Mouse (Mus musculus) cerebellum, adult 2 months (tissue): ENCODE measurements at regions not wholly inside any gene's neighbourhood (a gene's known extent, or its start where the extent isn't known, plus 50 kb on each side); places are given as distances from the start of the nearest gene placed in this dataset.
"Not testable (repeated sequence)": the region's sequence is repeated elsewhere in the genome, so short reads cannot be mapped to it uniquely, and the experiment has no call there.

Source experiments
- DNase-seq, 2 experiments: peaks; one replicate each; pipeline ENCODE4 v3.0.0; 2021
- H3K27ac ChIP-seq: fragments of 200-500 bp; 2 replicates; pipeline ENCODE4 v1.5.1; 2012; ENCODE audit warnings: low read length, control low read depth, inconsistent platforms; ENCODE audit not compliant: insufficient read depth
- H3K27me3 ChIP-seq: fragments of 200-500 bp; 2 replicates; pipeline ENCODE4 v1.6.1; 2012; ENCODE audit warnings: inconsistent platforms, mild to moderate bottlenecking, low read length, moderate library complexity; ENCODE audit not compliant: control insufficient read depth, insufficient read depth
- H3K4me1 ChIP-seq: fragments of 200-500 bp; 2 replicates; pipeline ENCODE4 v1.6.1; 2011; ENCODE audit warnings: low read length; ENCODE audit not compliant: control insufficient read depth, insufficient read depth
- H3K4me3 ChIP-seq: fragments of 200-500 bp; replicated peaks from 2 replicates; pipeline ENCODE3; 2011; ENCODE audit warnings: mild to moderate bottlenecking, low read depth, low read length, control low read depth; ENCODE audit not compliant: insufficient read depth
- CTCF ChIP-seq: fragments of 200-500 bp; IDR thresholded peaks from 2 replicates; pipeline ENCODE4 v1.5.1; 2011; ENCODE audit warnings: low read depth, mild to moderate bottlenecking, control low read depth, low read length, moderate library complexity, borderline replicate concordance; ENCODE audit not compliant: insufficient read depth
- POLR2A ChIP-seq: fragments of 200-500 bp; IDR thresholded peaks from 2 replicates; pipeline ENCODE4 v1.6.1; 2011; ENCODE audit warnings: low read length, control low read depth, borderline replicate concordance; ENCODE audit not compliant: insufficient read depth
- WGBS: fragments of 180-500 bp; shearing (Covaris S2); methylation state at CpG from one replicate; pipeline ENCODE4 v1.1.7; 2018; 5-methylcytosine and 5-hydroxymethylcytosine counted together

DNA sequence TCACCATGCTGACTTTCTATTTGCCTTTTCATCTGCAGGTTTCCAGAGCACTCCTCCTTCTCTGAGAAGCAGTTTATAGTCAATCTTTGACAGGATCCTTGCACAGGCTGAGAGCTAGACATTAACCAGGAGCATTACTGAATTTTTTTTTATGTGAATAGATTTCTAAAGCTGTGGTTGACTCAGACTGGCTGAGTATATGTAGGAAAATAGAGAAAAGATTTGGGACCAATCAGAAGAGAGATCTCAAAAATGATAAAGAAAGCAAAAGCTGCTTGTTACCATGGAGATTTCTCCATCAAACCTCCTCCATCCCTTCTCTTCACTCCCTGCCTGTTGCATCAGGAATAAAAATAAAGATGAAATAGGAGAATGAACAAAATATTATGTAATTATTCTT lies 731.2 kb upstream of the Ndn start:
- no peaks in the 10 kb centered on the region for H3K27me3 ChIP-seq
- no peak for DNase-seq
- no peak overlapping the region for H3K4me3 ChIP-seq
- H3K27ac ChIP-seq, result no peak overlapping the region
- no peaks in the 10 kb centered on the region for H3K4me1 ChIP-seq
- TF ChIP-seq CTCF (no peak), POLR2A (no peak)

DNA sequence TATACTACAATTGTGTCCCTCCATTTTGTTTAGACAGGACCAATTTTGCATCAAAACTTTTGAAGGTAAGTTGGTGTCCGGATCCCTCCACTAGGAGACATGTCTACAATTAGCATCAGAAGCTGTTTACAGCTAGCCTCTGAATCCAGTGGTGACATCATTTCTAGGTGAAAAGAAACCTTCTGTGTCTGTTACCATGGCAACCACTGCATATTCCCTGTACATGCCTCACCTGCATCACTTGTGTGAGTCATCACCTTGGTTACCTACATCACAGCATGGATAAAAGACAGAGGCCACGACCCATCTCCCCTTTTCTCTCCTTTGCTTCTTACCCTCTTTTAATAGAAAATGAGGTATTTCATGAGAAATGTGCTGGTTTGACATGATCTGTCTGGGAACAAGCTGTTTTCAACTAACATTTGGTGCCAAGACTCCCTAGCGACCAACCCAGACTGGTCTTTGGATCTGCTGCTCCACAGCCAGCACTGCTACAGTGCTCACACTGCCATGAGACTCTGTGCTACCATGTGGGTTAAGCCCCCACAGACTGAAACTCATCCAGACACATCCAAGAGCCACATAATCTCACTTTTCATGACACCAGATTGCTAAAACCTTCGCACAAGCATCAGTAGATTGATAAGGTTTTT lies 701.4 kb upstream of the Ndn start:
- DNase-seq, result no peak
- WGBS, result 75% methylated on average over 4 of the region's 4 CpGs
- H3K27ac ChIP-seq, result no peak overlapping the region

DNA sequence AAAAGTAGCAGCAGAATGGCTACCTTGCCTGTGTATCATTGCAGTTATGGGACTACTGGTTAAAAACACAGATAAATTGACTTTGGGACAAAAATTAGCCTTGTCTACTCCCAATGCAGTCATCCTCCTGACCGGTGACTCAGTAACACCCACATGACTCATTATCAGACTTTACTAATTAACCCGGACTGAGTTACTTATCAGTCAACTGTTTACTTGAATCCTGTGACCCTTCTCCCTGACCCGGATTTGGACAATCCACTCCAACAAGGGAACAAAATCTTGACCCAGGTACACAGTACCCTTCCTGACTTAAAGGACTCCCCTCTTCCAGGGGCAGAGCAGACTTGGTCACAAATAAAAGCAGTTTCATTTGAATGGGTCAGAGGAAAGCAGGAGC lies 688.3 kb upstream of the Ndn start:
- 89% methylated on average over 3 of the region's 3 CpGs for WGBS
- Histone ChIP-seq H3K27me3 (no peaks in the 10 kb centered on the region), H3K27ac (no peak overlapping the region), H3K4me3 (no peak overlapping the region), H3K4me1 (no peaks in the 10 kb centered on the region)
- DNase-seq, result no peak
- no peak for TF ChIP-seq POLR2A
- TF ChIP-seq CTCF, result no peak

More for the DNA sequence above, 701.4 kb upstream of the Ndn start:
- H3K4me1 ChIP-seq, result no peaks in the 10 kb centered on the region
- TF ChIP-seq POLR2A (no peak), CTCF (no peak)
- no peaks in the 10 kb centered on the region for H3K27me3 ChIP-seq
- no peak overlapping the region for H3K4me3 ChIP-seq

DNA sequence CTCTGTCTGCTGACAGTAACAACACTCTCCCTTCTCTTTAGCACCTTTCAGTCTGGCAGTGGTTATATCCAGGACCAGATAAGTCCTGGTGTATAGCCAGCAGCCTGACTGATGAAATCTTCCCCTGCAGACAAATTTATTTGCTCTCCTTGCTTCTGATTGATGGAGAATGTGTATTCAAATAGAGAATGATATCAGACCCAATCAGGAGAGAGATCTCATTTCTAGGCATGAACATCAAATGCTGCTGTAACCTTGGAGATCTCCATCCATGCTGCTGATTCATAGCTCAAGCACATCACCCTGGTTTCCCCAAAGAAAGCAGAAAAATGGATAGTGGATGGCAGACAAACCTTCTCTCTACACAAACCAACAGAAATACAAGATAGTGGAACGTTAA lies 663.3 kb upstream of the Ndn start:
- DNase-seq, result no peak
- 50% methylated on average over 1 of the region's 1 CpGs for WGBS
- TF ChIP-seq POLR2A (no peak), CTCF (no peak)
- Histone ChIP-seq H3K4me3 (no peak overlapping the region), H3K27ac (no peak overlapping the region), H3K27me3 (no peaks in the 10 kb centered on the region), H3K4me1 (no peaks in the 10 kb centered on the region)

DNA sequence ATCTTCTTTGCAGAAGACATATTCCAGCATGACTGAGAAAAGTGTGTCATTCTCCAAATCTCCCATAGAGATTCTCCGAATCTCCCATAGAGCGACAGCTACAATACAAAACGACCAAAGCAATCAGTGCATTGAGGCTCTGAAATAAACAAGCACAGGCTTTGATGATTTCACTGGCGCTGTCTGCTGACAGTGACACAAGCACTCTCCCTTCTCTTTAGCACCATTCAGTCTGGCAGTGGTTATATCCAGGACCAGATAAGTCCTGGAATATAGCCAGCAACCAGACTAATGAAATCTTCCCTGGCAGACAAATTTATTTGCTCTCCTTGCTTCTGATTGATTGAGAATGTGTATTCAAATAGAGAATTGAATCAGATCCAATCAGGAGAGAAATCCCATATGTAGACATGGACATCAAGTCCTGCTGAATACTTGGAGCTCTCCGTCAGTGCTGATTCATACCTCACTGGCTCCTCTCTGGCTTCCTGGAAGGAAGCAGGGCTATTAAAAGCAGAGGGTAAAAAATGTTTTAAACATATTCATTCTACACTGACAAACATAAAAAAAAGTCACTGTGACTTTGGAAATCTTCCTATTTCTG lies 661.2 kb upstream of the Ndn start:
- no peak for TF ChIP-seq CTCF
- Histone ChIP-seq H3K4me1 (no peaks in the 10 kb centered on the region), H3K27ac (no peak overlapping the region), H3K27me3 (no peaks in the 10 kb centered on the region), H3K4me3 (no peak overlapping the region)
- WGBS, result 51% methylated on average over 5 of the region's 5 CpGs
- DNase-seq, result no peak

DNA sequence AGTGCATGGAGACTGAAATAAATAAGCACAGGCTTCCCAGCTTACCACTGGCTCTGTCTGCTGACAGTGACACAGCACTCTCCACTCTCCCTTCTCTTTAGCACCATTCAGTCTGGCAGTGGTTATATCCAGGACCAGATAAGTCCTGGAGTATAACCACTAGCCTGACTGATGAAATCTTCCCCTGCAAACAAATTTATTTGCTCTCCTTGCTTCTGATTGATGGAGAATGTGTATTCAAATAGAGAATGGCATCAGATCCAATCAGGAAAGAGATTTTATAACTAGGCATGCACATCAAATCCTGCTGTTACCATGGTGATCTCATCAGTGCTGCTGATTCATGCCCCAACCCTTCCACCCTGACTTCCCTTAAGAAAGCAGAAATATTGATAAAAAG lies 620.2 kb upstream of the Ndn start:
- DNase-seq, result no peak
- Histone ChIP-seq H3K4me3 (no peak overlapping the region), H3K4me1 (no peaks in the 10 kb centered on the region), H3K27me3 (no peaks in the 10 kb centered on the region), H3K27ac (no peak overlapping the region)
- no peak for TF ChIP-seq CTCF

DNA sequence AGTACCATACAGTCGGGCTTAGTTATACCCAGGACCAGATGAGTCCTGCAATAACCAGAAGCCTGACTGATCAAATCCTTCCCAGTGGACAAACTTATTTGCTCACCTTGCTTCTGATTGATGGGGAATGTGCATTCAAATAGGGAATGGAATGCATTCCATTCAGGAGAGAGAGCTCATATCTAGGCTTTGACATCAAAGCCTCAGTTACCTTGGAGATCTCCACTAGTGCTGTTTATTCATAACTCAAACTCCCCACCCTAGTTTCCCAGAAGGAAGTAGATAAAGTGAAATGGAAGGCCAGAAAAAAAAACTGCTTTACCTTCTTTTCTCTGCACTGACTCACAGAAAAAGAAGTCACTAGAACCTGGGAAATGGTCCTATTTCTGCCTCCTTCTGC lies 608.9 kb upstream of the Ndn start:
- Histone ChIP-seq H3K27me3 (no peaks in the 10 kb centered on the region), H3K4me3 (no peak overlapping the region), H3K27ac (no peak overlapping the region), H3K4me1 (no peaks in the 10 kb centered on the region)
- WGBS, result 49% methylated on average over 1 of the region's 1 CpGs
- no peak for TF ChIP-seq CTCF
- TF ChIP-seq POLR2A, result no peak
- DNase-seq, result no peak

DNA sequence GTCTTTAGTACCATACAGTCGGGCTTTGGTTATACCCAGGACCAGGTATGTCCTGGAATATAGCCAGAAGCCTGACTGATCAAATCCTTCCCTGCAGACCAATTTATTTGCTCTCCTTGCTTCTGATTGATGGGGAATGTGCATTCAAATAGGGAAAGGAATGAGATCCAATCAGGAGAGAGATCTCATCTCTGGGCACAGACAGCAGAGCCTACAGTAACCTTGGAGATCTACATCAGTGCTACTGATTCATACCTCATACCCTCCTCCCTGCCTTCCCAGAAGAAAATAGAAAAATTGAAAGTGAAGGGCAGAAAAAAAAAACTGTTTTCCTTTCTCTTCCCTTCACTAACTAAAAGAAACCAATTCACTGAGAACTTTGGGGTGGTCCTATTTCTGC lies 607.0 kb upstream of the Ndn start:
- H3K27me3 ChIP-seq, DNase-seq, H3K4me3 ChIP-seq, H3K27ac ChIP-seq, H3K4me1 ChIP-seq: not testable (repeated sequence)
- WGBS, result no CpG with 5 or more reads among the region's 1 CpGs

DNA sequence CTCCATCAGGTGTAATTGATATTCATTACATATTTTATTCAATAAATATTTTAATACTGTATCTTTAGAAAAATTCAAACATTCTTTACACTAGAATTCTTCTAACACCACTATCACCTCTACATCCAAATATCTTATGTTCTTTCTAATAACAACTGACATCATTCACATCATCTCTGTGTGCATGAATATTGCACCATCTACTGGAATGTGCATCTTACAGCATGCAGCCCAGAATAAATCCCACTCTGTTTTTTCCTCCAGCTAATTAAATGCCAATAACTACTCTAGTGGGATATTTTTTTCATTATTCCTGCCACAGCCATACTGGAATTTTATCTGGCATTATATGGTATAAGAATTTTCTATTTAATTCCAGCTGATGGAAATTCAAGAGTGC lies 576.5 kb upstream of the Ndn start:
- no peaks in the 10 kb centered on the region for H3K27me3 ChIP-seq
- TF ChIP-seq CTCF, result no peak
- no peak for DNase-seq
- H3K4me1 ChIP-seq, result no peaks in the 10 kb centered on the region
- H3K4me3 ChIP-seq, result no peak overlapping the region
- no peak overlapping the region for H3K27ac ChIP-seq
